Mouse (Mus musculus) ES-Bruce4 (cell line): ENCODE data around the gene Sepsecs. TPM values are rescaled to one million over a fixed set of nuclear protein-coding genes. Genes with fewer than 3 reads are reported as not detected.

Source experiments
- H3K27ac ChIP-seq: 2 replicates; pipeline ENCODE4 v1.5.1; 2012; ENCODE audit warnings: low read length, inconsistent platforms; ENCODE audit not compliant: insufficient read depth
- H3K27me3 ChIP-seq: 2 replicates; pipeline ENCODE4 v1.6.1; 2012; ENCODE audit warnings: mild to moderate bottlenecking, low read length, inconsistent platforms; ENCODE audit not compliant: control insufficient read depth, poor library complexity, insufficient read depth, severe bottlenecking
- H3K36me3 ChIP-seq: 2 replicates; pipeline ENCODE4 v1.6.1; 2012; ENCODE audit warnings: inconsistent platforms, mild to moderate bottlenecking, low read length, moderate library complexity; ENCODE audit not compliant: control insufficient read depth, poor library complexity, insufficient read depth, severe bottlenecking
- H3K4me1 ChIP-seq: one replicate; pipeline ENCODE4 v1.8.1; 2011; ENCODE audit warnings: low read length; ENCODE audit not compliant: control insufficient read depth, insufficient read depth
- H3K4me3 ChIP-seq: 2 replicates; pipeline ENCODE4 v1.5.1; 2011; ENCODE audit warnings: low read depth, mild to moderate bottlenecking, low read length
- H3K9ac ChIP-seq: 2 replicates; pipeline ENCODE4 v1.6.1; 2012; ENCODE audit warnings: low read depth, mild to moderate bottlenecking, inconsistent platforms; ENCODE audit not compliant: poor library complexity, severe bottlenecking
- H3K9me3 ChIP-seq: replicated peaks from 2 replicates; pipeline ENCODE4 v1.6.1; 2012; ENCODE audit warnings: mild to moderate bottlenecking, low read length, inconsistent platforms; ENCODE audit not compliant: control insufficient read depth, poor library complexity, insufficient read depth, severe bottlenecking
- CTCF ChIP-seq: IDR thresholded peaks from one replicate; pipeline ENCODE4 v1.8.1; 2011; ENCODE audit warnings: low read depth, low read length
- EP300 ChIP-seq: IDR thresholded peaks from 2 replicates; pipeline ENCODE4 v1.6.1; 2011; ENCODE audit warnings: low read depth, low read length; ENCODE audit not compliant: insufficient read depth
- POLR2A ChIP-seq: IDR thresholded peaks from one replicate; pipeline ENCODE4 v1.8.1; 2011; ENCODE audit warnings: low read length; ENCODE audit not compliant: insufficient read depth
- polyA plus RNA-seq: library from polyadenylated mRNA; stranded (reverse); fragments of >200 nt; gene quantifications from 2 replicates; pipeline ENCODE4 v1.2.4, GENCODE M21; 2011; ENCODE audit warnings: low read depth; ENCODE audit not compliant: missing spikeins, insufficient read depth, insufficient read length

Gene Sepsecs
- polyA plus RNA-seq, 1 experiment, result 10.7 TPM

DNA sequence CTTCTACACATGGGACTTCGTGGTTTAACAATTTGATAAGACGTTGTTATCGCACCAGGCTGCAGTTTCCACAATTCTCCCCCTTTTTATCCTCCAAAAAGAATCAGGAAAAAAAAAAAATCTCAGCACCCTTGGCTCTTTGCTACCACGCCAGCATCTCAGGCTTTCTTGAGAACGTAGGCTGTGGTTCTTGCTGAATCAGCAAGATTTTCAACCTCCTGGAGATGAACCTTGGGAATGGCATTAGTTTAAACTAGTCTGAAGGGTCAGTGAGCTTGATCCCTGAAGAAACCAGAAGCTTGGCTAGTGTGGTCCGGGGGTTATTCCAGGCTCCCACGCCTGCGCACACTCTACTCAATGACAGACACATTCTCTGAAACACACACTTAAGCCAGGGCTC, 41.8 kb downstream of the Sepsecs start:
- Histone ChIP-seq H3K36me3 (no peaks in the 10 kb centered on the region), H3K4me1 (no peaks in the 10 kb centered on the region), H3K27ac (no peak overlapping the region), H3K9ac (no peak overlapping the region), H3K9me3 (no peaks in the 10 kb centered on the region; the same call in 1 of the 2 replicates), H3K27me3 (no peaks in the 10 kb centered on the region), H3K4me3 (no peak overlapping the region)
- TF ChIP-seq CTCF, result no peak
- TF ChIP-seq POLR2A, result no peak
- no peak for TF ChIP-seq EP300

DNA sequence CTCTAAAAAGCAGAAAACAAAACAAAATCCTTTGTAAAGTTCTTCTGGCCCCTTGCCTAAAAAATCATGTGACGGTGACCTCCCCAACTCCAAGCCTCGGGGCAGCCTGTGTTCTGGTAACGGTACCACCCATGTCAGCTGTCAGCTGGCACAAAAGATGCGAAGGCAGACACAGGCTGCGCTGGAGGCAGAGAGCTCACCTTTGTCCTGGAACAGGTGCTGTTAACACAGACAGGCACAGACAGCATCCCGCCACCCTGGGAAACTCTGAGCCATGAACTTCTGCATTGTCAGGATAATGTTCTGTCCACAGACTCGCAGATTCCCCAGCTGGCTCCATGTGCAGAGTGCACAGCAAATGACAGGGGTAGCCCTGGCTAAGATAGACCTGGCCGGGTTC, 43.4 kb downstream of the Sepsecs start:
- Histone ChIP-seq H3K9me3 (no peaks in the 10 kb centered on the region), H3K4me3 (no peak overlapping the region), H3K27me3 (no peaks in the 10 kb centered on the region), H3K27ac (no peak overlapping the region), H3K9ac (no peak overlapping the region), H3K36me3 (no peaks in the 10 kb centered on the region), H3K4me1 (no peaks in the 10 kb centered on the region)
- TF ChIP-seq POLR2A (no peak), EP300 (no peak), CTCF (no peak)

DNA sequence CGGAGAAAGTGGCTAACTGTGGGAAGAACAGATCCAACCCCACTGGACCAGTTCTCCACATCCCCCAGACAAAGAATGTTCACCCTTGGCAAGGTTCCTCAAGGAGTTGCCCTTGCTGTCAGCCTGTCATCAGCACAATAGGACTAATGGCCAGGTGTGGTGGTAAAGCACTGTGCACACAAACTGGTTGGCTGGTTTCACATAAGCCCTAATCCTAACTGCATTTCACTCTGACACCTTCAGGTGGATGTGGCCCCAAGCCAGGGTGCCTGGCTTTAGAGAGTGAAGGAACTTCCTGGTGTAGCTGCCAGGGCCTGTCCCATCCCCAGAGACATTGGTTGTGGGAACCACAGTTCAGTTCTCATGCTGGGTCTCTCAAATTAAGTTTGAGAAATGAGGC, 44.6 kb downstream of the Sepsecs start:
- Histone ChIP-seq H3K36me3 (no peaks in the 10 kb centered on the region), H3K27me3 (no peaks in the 10 kb centered on the region), H3K27ac (no peak overlapping the region), H3K4me3 (no peak overlapping the region), H3K9me3 (no peaks in the 10 kb centered on the region), H3K9ac (no peak overlapping the region), H3K4me1 (no peaks in the 10 kb centered on the region)
- TF ChIP-seq POLR2A (no peak), EP300 (no peak), CTCF (no peak)

DNA sequence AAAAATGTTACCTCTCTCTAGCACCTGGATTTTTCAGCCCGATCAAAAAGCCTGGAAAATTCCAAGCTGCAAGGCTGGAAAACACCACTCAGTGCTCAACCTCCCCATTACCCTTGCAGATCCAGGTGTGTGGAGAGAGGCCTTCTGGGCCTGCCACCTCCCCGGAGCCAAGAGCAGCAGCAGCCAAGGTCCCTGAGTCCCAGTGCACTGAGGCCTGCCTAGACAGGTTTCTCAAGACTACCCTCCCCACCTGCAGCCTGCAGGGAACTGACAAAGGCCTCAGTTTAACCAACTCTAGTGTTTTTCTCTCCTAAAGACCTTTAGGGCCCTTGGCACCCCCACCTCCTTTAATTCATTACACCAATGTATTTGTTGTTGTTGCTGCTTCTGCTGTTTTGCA, 46.4 kb downstream of the Sepsecs start:
- TF ChIP-seq EP300 (no peak), CTCF (no peak), POLR2A (no peak)
- H3K4me3 ChIP-seq, result no peak overlapping the region
- H3K36me3 ChIP-seq, result no peaks in the 10 kb centered on the region
- no peaks in the 10 kb centered on the region for H3K9me3 ChIP-seq
- H3K9ac ChIP-seq, result no peak overlapping the region
- H3K27ac ChIP-seq, result no peak overlapping the region
- no peaks in the 10 kb centered on the region for H3K27me3 ChIP-seq
- no peaks in the 10 kb centered on the region for H3K4me1 ChIP-seq

DNA sequence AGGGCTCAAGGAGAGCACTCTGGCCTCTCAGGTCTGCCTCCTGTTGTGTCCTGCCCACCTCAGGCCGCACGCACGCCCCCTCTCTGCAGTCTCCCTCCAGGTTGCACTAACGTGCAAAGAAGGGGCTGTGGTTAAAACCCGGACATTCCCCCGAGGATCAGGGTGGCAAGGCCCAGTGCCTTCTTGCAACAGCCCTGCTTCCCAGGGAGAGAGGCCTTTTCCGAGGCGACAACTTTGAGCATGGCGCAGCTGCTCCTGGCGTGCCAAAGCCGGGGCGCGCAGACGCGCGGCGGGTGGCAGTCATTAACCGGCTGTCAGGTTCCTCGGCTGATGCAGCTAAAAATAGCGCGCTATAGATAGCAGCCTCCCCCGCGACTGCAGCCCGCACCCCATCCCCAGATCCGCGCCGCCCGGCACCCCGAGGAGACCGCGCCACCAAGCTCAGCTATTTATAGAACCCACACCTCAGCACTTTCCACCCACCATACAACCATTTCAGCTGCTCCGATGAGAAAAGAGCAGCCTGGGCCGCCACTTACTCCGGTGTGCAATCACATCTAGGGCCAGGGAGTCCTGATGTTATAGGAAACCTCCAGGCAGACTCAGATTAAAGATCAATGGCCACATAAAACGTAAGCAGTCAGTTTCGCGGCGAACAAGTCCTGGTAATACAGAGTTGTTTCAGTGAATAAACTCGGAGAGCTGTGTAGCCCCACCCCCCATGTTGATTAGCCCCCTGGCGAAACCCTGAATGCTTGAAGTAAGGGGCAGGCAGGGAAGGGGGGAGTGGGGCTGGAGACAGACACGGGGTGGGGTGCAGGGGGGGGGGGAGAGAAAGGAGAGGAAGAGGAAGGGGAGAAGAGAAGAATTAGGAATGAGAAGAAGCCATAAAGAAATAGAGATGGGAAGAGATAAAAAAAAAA, 50.9 kb downstream of the Sepsecs start:
- peak; percentile 26 for TF ChIP-seq CTCF
- no peak for TF ChIP-seq EP300
- TF ChIP-seq POLR2A, result no peak
- peak overlapping the region; percentile 49 for H3K4me3 ChIP-seq
- H3K4me1 ChIP-seq, result no peaks in the 10 kb centered on the region
- H3K27me3 ChIP-seq, result no peaks in the 10 kb centered on the region
- no peaks in the 10 kb centered on the region for H3K9me3 ChIP-seq
- H3K9ac ChIP-seq, result peak overlapping the region; percentile 42
- H3K36me3 ChIP-seq, result no peaks in the 10 kb centered on the region
- H3K27ac ChIP-seq, result no peak overlapping the region

DNA sequence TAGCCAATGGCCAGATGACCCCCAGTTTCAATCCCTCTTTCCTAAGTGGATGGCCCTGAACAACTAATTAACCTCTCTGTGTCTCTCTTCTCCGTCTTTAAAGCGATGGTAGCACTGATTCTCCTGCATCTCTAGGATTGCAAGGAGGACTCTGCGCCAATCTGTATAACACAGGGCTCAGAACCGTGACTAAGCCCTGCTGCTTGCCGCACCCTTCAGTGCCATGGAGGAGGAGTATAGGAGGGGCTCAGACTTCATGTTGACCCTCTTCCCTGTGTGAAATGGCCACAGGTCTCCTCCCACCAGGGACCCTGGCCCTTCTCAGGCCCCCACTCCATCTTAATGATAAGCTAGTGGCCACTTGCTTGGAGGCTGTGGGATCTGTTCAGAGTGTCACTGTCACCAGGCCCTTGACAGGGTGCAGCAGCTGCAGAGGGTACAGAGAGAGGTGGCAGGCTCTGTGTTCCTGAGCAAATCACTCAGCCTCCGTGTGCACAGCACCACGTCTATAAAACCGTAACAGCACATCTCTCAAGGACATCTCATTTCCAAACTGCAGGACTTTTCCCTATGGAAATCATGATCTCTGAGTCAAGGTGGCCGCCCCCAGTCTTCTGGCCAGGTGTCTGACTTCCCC, 51.7 kb downstream of the Sepsecs start:
- H3K4me1 ChIP-seq, result no peaks in the 10 kb centered on the region
- no peaks in the 10 kb centered on the region for H3K36me3 ChIP-seq
- no peak for TF ChIP-seq POLR2A
- TF ChIP-seq EP300, result no peak
- no peak for TF ChIP-seq CTCF
- H3K27me3 ChIP-seq, result no peaks in the 10 kb centered on the region
- no peak overlapping the region; the same call in 1 of the 2 replicates for H3K4me3 ChIP-seq
- no peak overlapping the region for H3K9ac ChIP-seq
- H3K27ac ChIP-seq, result no peak overlapping the region
- no peaks in the 10 kb centered on the region for H3K9me3 ChIP-seq
